Mouse (Mus musculus): Measurements from ENCODE around the gene Kif14. TPM values are rescaled to one million over a fixed set of nuclear protein-coding genes. Genes with fewer than 3 reads are reported as not detected.
"Not testable (repeated sequence)": the region's sequence is repeated elsewhere in the genome, so short reads cannot be mapped to it uniquely, and the experiment has no call there.

The Kif14 gene
- polyA plus RNA-seq, 1 experiment = 14.6 TPM

GRCm38 (mm10) chr1:136547068-136547467 lies 80.9 kb downstream of the Kif14 start:
- no peak overlapping the region for H3K27ac ChIP-seq (ENCODE audit: insufficient read depth, low read length)
- no peak overlapping the region for H3K4me3 ChIP-seq (ENCODE audit: insufficient read depth, low read length)
- no peaks in the 10 kb centered on the region for H3K4me1 ChIP-seq (ENCODE audit: control insufficient read depth, insufficient read depth, low read length)
- no peak for TF ChIP-seq CTCF (IDR thresholded peaks at IDR 0.05; ENCODE audit: borderline replicate concordance, insufficient read depth, low read length)
- TF ChIP-seq POLR2A (IDR thresholded peaks at IDR 0.05; ENCODE audit: low read depth, low read length) = no peak

GRCm38 (mm10) chr1:136550285-136550684 lies 84.1 kb downstream of the Kif14 start:
- H3K4me1 ChIP-seq (ENCODE audit: control insufficient read depth, insufficient read depth, low read length) = no peaks in the 10 kb centered on the region
- H3K4me3 ChIP-seq (ENCODE audit: insufficient read depth, low read length) = no peak overlapping the region
- H3K27ac ChIP-seq (ENCODE audit: insufficient read depth, low read length) = no peak overlapping the region
- TF ChIP-seq POLR2A (IDR thresholded peaks at IDR 0.05; ENCODE audit: low read depth, low read length) (no peak), CTCF (IDR thresholded peaks at IDR 0.05; ENCODE audit: borderline replicate concordance, insufficient read depth, low read length) (no peak)

GRCm38 (mm10) chr1:136550851-136551540 lies 84.9 kb downstream of the Kif14 start:
- H3K4me3 ChIP-seq (ENCODE audit: insufficient read depth, low read length) = no peak overlapping the region
- TF ChIP-seq CTCF (IDR thresholded peaks at IDR 0.05; ENCODE audit: borderline replicate concordance, insufficient read depth, low read length) (peak; percentile 95; the same call in 1 of the 2 replicates), POLR2A (IDR thresholded peaks at IDR 0.05; ENCODE audit: low read depth, low read length) (no peak)
- H3K27ac ChIP-seq (ENCODE audit: insufficient read depth, low read length) = no peak overlapping the region
- no peaks in the 10 kb centered on the region; the same call in 1 of the 2 replicates for H3K4me1 ChIP-seq (ENCODE audit: control insufficient read depth, insufficient read depth, low read length)

- TF ChIP-seq CTCF (IDR thresholded peaks at IDR 0.05; ENCODE audit: borderline replicate concordance, insufficient read depth, low read length) (no peak), POLR2A (IDR thresholded peaks at IDR 0.05; ENCODE audit: low read depth, low read length) (no peak)
- Histone ChIP-seq H3K4me1 (ENCODE audit: control insufficient read depth, insufficient read depth, low read length) (peaks cover 3% of the 10 kb centered on the region), H3K27ac (ENCODE audit: insufficient read depth, low read length) (no peak overlapping the region), H3K4me3 (ENCODE audit: insufficient read depth, low read length) (no peak overlapping the region)
These were observed 88.5 kb downstream of the Kif14 start for GRCm38 (mm10) chr1:136554686-136555085.

GRCm38 (mm10) chr1:136555892-136556291 lies 89.7 kb downstream of the Kif14 start:
- Histone ChIP-seq H3K4me3 (ENCODE audit: insufficient read depth, low read length) (no peak overlapping the region), H3K4me1 (ENCODE audit: control insufficient read depth, insufficient read depth, low read length) (peaks cover 3% of the 10 kb centered on the region), H3K27ac (ENCODE audit: insufficient read depth, low read length) (peak overlapping the region; percentile 73)
- TF ChIP-seq POLR2A (IDR thresholded peaks at IDR 0.05; ENCODE audit: low read depth, low read length) (no peak), CTCF (IDR thresholded peaks at IDR 0.05; ENCODE audit: borderline replicate concordance, insufficient read depth, low read length) (no peak)

GRCm38 (mm10) chr1:136556643-136557042 lies 90.5 kb downstream of the Kif14 start:
- not testable (repeated sequence) for H3K4me3 ChIP-seq (ENCODE audit: insufficient read depth, low read length); H3K4me1 ChIP-seq (ENCODE audit: control insufficient read depth, insufficient read depth, low read length)
- peak overlapping the region; percentile 73 for H3K27ac ChIP-seq (ENCODE audit: insufficient read depth, low read length)

- TF ChIP-seq POLR2A (IDR thresholded peaks at IDR 0.05; ENCODE audit: low read depth, low read length) (no peak), CTCF (IDR thresholded peaks at IDR 0.05; ENCODE audit: borderline replicate concordance, insufficient read depth, low read length) (no peak)
- Histone ChIP-seq H3K27ac (ENCODE audit: insufficient read depth, low read length) (no peak overlapping the region), H3K4me1 (ENCODE audit: control insufficient read depth, insufficient read depth, low read length) (peaks cover 5% of the 10 kb centered on the region), H3K4me3 (ENCODE audit: insufficient read depth, low read length) (no peak overlapping the region)
These were observed 91.3 kb downstream of the Kif14 start for GRCm38 (mm10) chr1:136557436-136557835.

GRCm38 (mm10) chr1:136558762-136559161 lies 92.6 kb downstream of the Kif14 start:
- TF ChIP-seq POLR2A (IDR thresholded peaks at IDR 0.05; ENCODE audit: low read depth, low read length) (no peak), CTCF (IDR thresholded peaks at IDR 0.05; ENCODE audit: borderline replicate concordance, insufficient read depth, low read length) (no peak)
- H3K4me3 ChIP-seq (ENCODE audit: insufficient read depth, low read length) = no peak overlapping the region
- peaks cover 5% of the 10 kb centered on the region for H3K4me1 ChIP-seq (ENCODE audit: control insufficient read depth, insufficient read depth, low read length)
- H3K27ac ChIP-seq (ENCODE audit: insufficient read depth, low read length) = no peak overlapping the region

- TF ChIP-seq POLR2A (IDR thresholded peaks at IDR 0.05; ENCODE audit: low read depth, low read length) (no peak), CTCF (IDR thresholded peaks at IDR 0.05; ENCODE audit: borderline replicate concordance, insufficient read depth, low read length) (no peak)
- no peak overlapping the region for H3K4me3 ChIP-seq (ENCODE audit: insufficient read depth, low read length)
- H3K27ac ChIP-seq (ENCODE audit: insufficient read depth, low read length) = no peak overlapping the region
- H3K4me1 ChIP-seq (ENCODE audit: control insufficient read depth, insufficient read depth, low read length) = peaks cover 5% of the 10 kb centered on the region
These were observed 93.1 kb downstream of the Kif14 start for GRCm38 (mm10) chr1:136559284-136559683.

GRCm38 (mm10) chr1:136559774-136560173 lies 93.6 kb downstream of the Kif14 start:
- no peak overlapping the region for H3K4me3 ChIP-seq (ENCODE audit: insufficient read depth, low read length)
- H3K27ac ChIP-seq (ENCODE audit: insufficient read depth, low read length) = no peak overlapping the region
- H3K4me1 ChIP-seq (ENCODE audit: control insufficient read depth, insufficient read depth, low read length) = peaks cover 5% of the 10 kb centered on the region
- TF ChIP-seq POLR2A (IDR thresholded peaks at IDR 0.05; ENCODE audit: low read depth, low read length) (no peak), CTCF (IDR thresholded peaks at IDR 0.05; ENCODE audit: borderline replicate concordance, insufficient read depth, low read length) (no peak)
